ENCODE assay signal across 10 mouse cellular contexts in the genomic region with DNA sequence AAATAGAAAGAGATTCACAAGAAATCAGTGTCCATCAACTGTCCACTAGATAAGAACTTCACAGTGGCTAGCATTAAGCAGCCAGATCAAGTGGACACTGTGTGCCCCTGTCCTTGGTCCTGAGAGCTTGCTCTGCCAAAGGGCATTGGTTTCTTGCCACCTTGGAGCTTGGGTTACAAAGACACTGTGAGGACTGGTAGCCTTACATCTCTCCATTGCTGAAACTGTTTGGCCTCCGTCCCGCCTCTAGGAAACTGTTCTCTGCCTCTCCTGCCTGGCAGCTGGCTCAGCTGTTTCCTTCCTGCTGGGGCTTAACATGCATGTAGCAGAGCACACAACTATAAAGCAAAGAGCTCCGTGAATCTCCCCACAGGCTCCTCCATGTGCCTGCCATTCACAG. TPM values are rescaled to one million over a fixed set of nuclear protein-coding genes. Genes with fewer than 3 reads are reported as not detected.
A peak's percentile ranks its signal among the peaks of the same experiment; 100 is the strongest.
DNase-seq lines count a peak whose midpoint lies in the region; ATAC-seq lines count a peak whose summit lies in the region.
"Had no signal": no experiment of that assay in that cellular context is flagged by ENCODE, and none has a peak within 500 bp of the region (broad histone marks: within the 10 kb centered on the region; RNA-seq: fewer than 3 reads in every experiment).

No protein-coding gene starts in this region.

- H3K27me3 ChIP-seq in heart, embryonic 11.5 days (ENCODE audit: control insufficient read depth, insufficient read depth, low read length), result peaks cover 5% of the 10 kb centered on the region; the same call in 1 of the 2 replicates
- no peaks in the 10 kb centered on the region for H3K27me3 ChIP-seq in midbrain, embryonic 13.5 days
- H3K27me3 ChIP-seq: liver, embryonic 15.5 days had no signal

- WGBS in heart, embryonic 11.5 days (ENCODE audit: insufficient replicate concordance), result 64% methylated on average over 3 of the region's 3 CpGs
- WGBS in midbrain, embryonic 13.5 days, result 55% methylated on average over 3 of the region's 3 CpGs

- no peaks in the 10 kb centered on the region for H3K9me3 ChIP-seq in heart, embryonic 11.5 days (replicated peaks; ENCODE audit: control insufficient read depth, low read length)
- H3K9me3 ChIP-seq in midbrain, embryonic 13.5 days, result no peaks in the 10 kb centered on the region
- H3K9me3 ChIP-seq: liver, embryonic 15.5 days had no signal

- H3K4me3 ChIP-seq in heart, embryonic 11.5 days (ENCODE audit: low read depth, low read length), result no peak overlapping the region
- H3K4me3 ChIP-seq in midbrain, embryonic 13.5 days (replicated peaks), result no peak overlapping the region
- H3K4me3 ChIP-seq: liver, embryonic 15.5 days had no signal

- peak; percentile 45 for DNase-seq in heart, adult 8-10 months (ENCODE audit: low spot score)
- DNase-seq in ovary, postnatal 36 days (ENCODE audit: low spot score), result peak; percentile 55
- DNase-seq in ovary, postnatal 10 days (ENCODE audit: low spot score), result no peak
- DNase-seq in heart, postnatal 4 days, result peak; percentile 40
- peak; percentile 59 for DNase-seq in thymus, postnatal 4 days
- DNase-seq in spleen, postnatal 36 days (ENCODE audit: low spot score in 2 of 2), result no peak

- H3K4me1 ChIP-seq in heart, embryonic 11.5 days (ENCODE audit: control insufficient read depth, insufficient read depth, low read length), result no peaks in the 10 kb centered on the region
- H3K4me1 ChIP-seq in midbrain, embryonic 13.5 days (replicated peaks), result peaks cover 7% of the 10 kb centered on the region; the same call in 1 of the 2 replicates
- H3K4me1 ChIP-seq: liver, embryonic 15.5 days had no signal

- no peaks in the 10 kb centered on the region for H3K36me3 ChIP-seq in heart, embryonic 11.5 days (ENCODE audit: control insufficient read depth, insufficient read depth, low read length)
- no peaks in the 10 kb centered on the region for H3K36me3 ChIP-seq in midbrain, embryonic 13.5 days
- H3K36me3 ChIP-seq: liver, embryonic 15.5 days had no signal

- H3K9ac ChIP-seq in heart, embryonic 11.5 days (ENCODE audit: low read depth, low read length), result no peak overlapping the region
- H3K9ac ChIP-seq in midbrain, embryonic 13.5 days (replicated peaks), result no peak overlapping the region
- H3K9ac ChIP-seq: liver, embryonic 15.5 days had no signal

- ATAC-seq in heart, embryonic 11.5 days (replicated peaks; ENCODE audit: insufficient number of reproducible peaks, low FRiP score, low TSS enrichment), result no peak
- no peak for ATAC-seq in midbrain, embryonic 13.5 days
- ATAC-seq: forebrain, embryonic 14.5 days had no signal

- no peak overlapping the region for H3K27ac ChIP-seq in heart, embryonic 11.5 days (ENCODE audit: low read depth, low read length)
- no peak overlapping the region for H3K27ac ChIP-seq in midbrain, embryonic 13.5 days
- H3K27ac ChIP-seq: liver, embryonic 15.5 days had no signal

- H3K4me2 ChIP-seq in heart, embryonic 11.5 days, result no peak overlapping the region
- H3K4me2 ChIP-seq in midbrain, embryonic 13.5 days (replicated peaks), result no peak overlapping the region
- H3K4me2 ChIP-seq: liver, embryonic 15.5 days had no signal

RNA-seq across cellular contexts. Expression of a gene that starts 26.9 kb away (rescaled TPM):
- under 1 TPM in 3 of 4 experiments, not detected in 1; 0.14 to 0.22 (median 0.16) TPM for total RNA-seq in heart, adult 8-10 months (2022)
- polyA plus RNA-seq in heart, embryonic 11.5 days (2014; fragmentation: Nextera tagmentation; extraction: Ambion mirVana), result 0.21 and 0.30 TPM in 2 replicates
- under 1 TPM; 0.14 to 0.18 TPM for total RNA-seq in heart, postnatal 4 days (2021)
- polyA plus RNA-seq in midbrain, embryonic 13.5 days (2015; fragmentation: Nextera tagmentation; extraction: Ambion mirVana), result 0.10 and 0.11 TPM in 2 replicates
- polyA plus RNA-seq: forebrain, embryonic 14.5 days; liver, embryonic 15.5 days had no signal

RNA-seq across cellular contexts. Expression of a gene that starts 42.1 kb away (rescaled TPM):
- 1 to 10 TPM; 2.8 to 5.0 (median 4.3) TPM for total RNA-seq in heart, adult 8-10 months (2022)
- polyA plus RNA-seq in heart, embryonic 11.5 days (2014; fragmentation: Nextera tagmentation; extraction: Ambion mirVana), result 9.7 and 10.5 TPM in 2 replicates
- total RNA-seq in heart, postnatal 4 days (2021), result 1 to 10 TPM; 8.2 to 8.6 TPM
- polyA plus RNA-seq in midbrain, embryonic 13.5 days (2015; fragmentation: Nextera tagmentation; extraction: Ambion mirVana), result 97.0 and 97.3 TPM in 2 replicates

RNA-seq across cellular contexts. Expression of a gene that starts 58.4 kb away (rescaled TPM):
- 1 to 10 TPM; 1.2 to 4.2 (median 2.3) TPM for total RNA-seq in heart, adult 8-10 months (2022)
- 0.80 and 0.86 TPM in 2 replicates for polyA plus RNA-seq in heart, embryonic 11.5 days (2014; fragmentation: Nextera tagmentation; extraction: Ambion mirVana)
- 1 to 10 TPM; 1.4 to 1.5 TPM for total RNA-seq in heart, postnatal 4 days (2021)
- polyA plus RNA-seq in midbrain, embryonic 13.5 days (2015; fragmentation: Nextera tagmentation; extraction: Ambion mirVana), result 0.55 and 0.99 TPM in 2 replicates

Comparison
In these comparisons a context has a peak if more than half of its experiments do, and no peak if none do; other contexts are left out.
1. DNase-seq: peak in heart, adult 8-10 months (single experiment), ovary, postnatal 36 days (single experiment), heart, postnatal 4 days (single experiment) and thymus, postnatal 4 days (single experiment); none in ovary, postnatal 10 days (single experiment) and spleen, postnatal 36 days (0 of 2).